Mouse (Mus musculus) MEL (cell line): Measurements from ENCODE around the gene Myzap. TPM values are rescaled to one million over a fixed set of nuclear protein-coding genes. Genes with fewer than 3 reads are reported as not detected.

Experiments
- DNase-seq: peaks from one replicate; pipeline ENCODE4 v3.0.0; 2011; ENCODE audit warnings: low read depth, low spot score
- H3K27ac ChIP-seq: 2 replicates; pipeline ENCODE4 v1.5.1; 2012; ENCODE audit warnings: low read depth, mild to moderate bottlenecking, control low read depth, low read length, moderate library complexity; ENCODE audit not compliant: control insufficient read depth
- H3K27me3 ChIP-seq, 2 experiments: fragments of 150-350 bp in 1 of 2; sonication (generic) in 1 of 2; 2 replicates each; pipeline ENCODE4 v1.6.1; 2012; ENCODE audit warnings: low read length in 2 of 2, mild to moderate bottlenecking in 2 of 2, improper control_type of control experiment in 1 of 2, moderate library complexity in 1 of 2; ENCODE audit not compliant: insufficient read depth in 2 of 2, control insufficient read depth in 1 of 2
- H3K36me3 ChIP-seq, 2 experiments: 2 replicates each; pipeline ENCODE4 v1.6.1; 2012 to 2014; ENCODE audit warnings: low read length in 2 of 2, improper control_type of control experiment in 1 of 2, inconsistent platforms in 1 of 2, mild to moderate bottlenecking in 1 of 2; ENCODE audit not compliant: insufficient read depth in 2 of 2, control insufficient read depth in 1 of 2
- H3K4me1 ChIP-seq, 2 experiments: fragments of 150-350 bp in 1 of 2; sonication (generic) in 1 of 2; 2 replicates each; pipeline ENCODE4 v1.6.1; 2012; ENCODE audit warnings: low read length in 2 of 2, improper control_type of control experiment in 1 of 2, mild to moderate bottlenecking in 1 of 2; ENCODE audit not compliant: insufficient read depth in 2 of 2, control insufficient read depth in 1 of 2
- H3K4me3 ChIP-seq, 2 experiments: fragments of 150-350 bp in 1 of 2; sonication (generic) in 1 of 2; 2 replicates each; pipeline ENCODE4 v1.5.1; 2012; ENCODE audit warnings: low read depth in 2 of 2, low read length in 2 of 2, mild to moderate bottlenecking in 2 of 2, moderate library complexity in 2 of 2, control low read depth in 1 of 2, improper control_type of control experiment in 1 of 2; ENCODE audit not compliant: control insufficient read depth in 1 of 2, insufficient read depth in 1 of 2
- H3K79me2 ChIP-seq: 2 replicates; pipeline ENCODE4 v1.6.1; 2012; ENCODE audit warnings: mild to moderate bottlenecking, low read length, moderate library complexity; ENCODE audit not compliant: control insufficient read depth, poor library complexity, insufficient read depth
- H3K9ac ChIP-seq: 2 replicates; pipeline ENCODE4 v1.6.1; 2012; ENCODE audit warnings: low read depth, mild to moderate bottlenecking, control low read depth, low read length, moderate library complexity; ENCODE audit not compliant: control insufficient read depth, poor library complexity, severe bottlenecking
- H3K9me3 ChIP-seq: fragments of 150-350 bp; sonication (generic); replicated peaks from 2 replicates; pipeline ENCODE4 v1.6.1; 2012; ENCODE audit warnings: mild to moderate bottlenecking, low read length, improper control_type of control experiment, moderate library complexity; ENCODE audit not compliant: insufficient read depth
- CHD1 ChIP-seq: IDR thresholded peaks from 2 replicates; pipeline ENCODE4 v1.6.1; 2012; ENCODE audit warnings: low read depth, mild to moderate bottlenecking, inconsistent platforms, low read length, improper control_type of control experiment
- CTCF ChIP-seq, 3 experiments: IDR thresholded peaks in 2 of 3; conservative IDR thresholded peaks in 1 of 3; 2 replicates each; pipeline ENCODE4 v1.5.1; 2011 to 2012; ENCODE audit warnings: low read length in 3 of 3, low read depth in 2 of 3, mild to moderate bottlenecking in 2 of 3, improper control_type of control experiment in 1 of 3, inconsistent platforms in 1 of 3, mixed read lengths in 1 of 3, moderate library complexity in 1 of 3; ENCODE audit not compliant: control insufficient read depth in 1 of 3, insufficient read depth in 1 of 3, poor library complexity in 1 of 3, severe bottlenecking in 1 of 3
- ELF1 ChIP-seq: IDR thresholded peaks from 2 replicates; pipeline ENCODE4 v1.6.1; 2014; ENCODE audit warnings: low read depth, mild to moderate bottlenecking, inconsistent platforms, low read length, improper control_type of control experiment, moderate library complexity
- EP300 ChIP-seq, 2 experiments: IDR thresholded peaks; 2 replicates each; pipeline ENCODE4 v1.6.1; 2011; ENCODE audit warnings: improper control_type of control experiment in 2 of 2, low read length in 2 of 2, low read depth in 1 of 2, mild to moderate bottlenecking in 1 of 2
- ETS1 ChIP-seq: IDR thresholded peaks from 2 replicates; pipeline ENCODE4 v1.6.1; 2012; ENCODE audit warnings: low read depth, mild to moderate bottlenecking, inconsistent platforms, low read length, improper control_type of control experiment, moderate library complexity
- GATA1 ChIP-seq: IDR thresholded peaks from 2 replicates; pipeline ENCODE4 v1.6.1; 2011; ENCODE audit warnings: low read depth, low read length, improper control_type of control experiment
- HCFC1 ChIP-seq: IDR thresholded peaks from 2 replicates; pipeline ENCODE4 v1.6.1; 2012; ENCODE audit warnings: low read depth, mild to moderate bottlenecking, inconsistent platforms, low read length, improper control_type of control experiment, moderate library complexity
- KAT2A ChIP-seq: conservative IDR thresholded peaks from 2 replicates; pipeline ENCODE4 v1.6.1; 2012; ENCODE audit warnings: low read depth, low read length, improper control_type of control experiment, inconsistent platforms
- MXI1 ChIP-seq: IDR thresholded peaks from 2 replicates; pipeline ENCODE4 v1.6.1; 2011; ENCODE audit warnings: mild to moderate bottlenecking, low read depth, low read length, improper control_type of control experiment
- MYC ChIP-seq: IDR thresholded peaks from 2 replicates; pipeline ENCODE4 v1.6.1; 2011; ENCODE audit warnings: low read depth, mild to moderate bottlenecking, low read length, improper control_type of control experiment, moderate library complexity
- POLR2AphosphoS5 ChIP-seq: IDR thresholded peaks from 2 replicates; pipeline ENCODE4 v1.6.1; 2012; ENCODE audit warnings: low read depth, borderline replicate concordance, mild to moderate bottlenecking, inconsistent platforms, low read length, moderate library complexity, mixed read lengths
- RAD21 ChIP-seq: IDR thresholded peaks from 2 replicates; pipeline ENCODE4 v1.6.1; 2011; ENCODE audit warnings: mild to moderate bottlenecking, low read depth, low read length, improper control_type of control experiment
- RCOR1 ChIP-seq: IDR thresholded peaks from 2 replicates; pipeline ENCODE4 v1.6.1; 2012; ENCODE audit warnings: low read depth, mild to moderate bottlenecking, inconsistent platforms, low read length, improper control_type of control experiment
- SMC3 ChIP-seq: IDR thresholded peaks from 2 replicates; pipeline ENCODE4 v1.6.1; 2011; ENCODE audit warnings: low read depth, low read length, improper control_type of control experiment
- TAL1 ChIP-seq: IDR thresholded peaks from 2 replicates; pipeline ENCODE4 v1.6.1; 2012; ENCODE audit warnings: mild to moderate bottlenecking, inconsistent platforms, low read length, moderate library complexity, mixed read lengths
- USF2 ChIP-seq, 2 experiments: IDR thresholded peaks; 2 replicates each; pipeline ENCODE4 v1.6.1; 2011 to 2012; ENCODE audit warnings: improper control_type of control experiment in 2 of 2, low read length in 2 of 2, borderline replicate concordance in 1 of 2, inconsistent platforms in 1 of 2, low read depth in 1 of 2, mild to moderate bottlenecking in 1 of 2; ENCODE audit not compliant: insufficient read depth in 1 of 2
- polyA plus RNA-seq, 2 experiments: library from polyadenylated mRNA; stranded (reverse) in 1 of 2; unstranded in 1 of 2; fragments of >175 nt in 1 of 2; fragments of >200 nt in 1 of 2; gene quantifications; 2 replicates each; pipeline versions ENCODE4 v1.2.1 to v1.2.4; 2012; ENCODE audit warnings: low replicate concordance in 2 of 2, low read depth in 1 of 2; ENCODE audit not compliant: insufficient read length in 2 of 2, insufficient read depth in 1 of 2, missing spikeins in 1 of 2
- total RNA-seq: library from RNA; depleted of rRNA; stranded (reverse); fragments of 300-350 nt; gene quantifications from 2 replicates; pipeline ENCODE4 v1.2.3, GENCODE M21; 2012; rRNA removed

The Myzap gene
- total RNA-seq (not detected in 2 replicates), polyA plus RNA-seq (under 1 TPM in 1 of 2 experiments, not detected in 1; 0.06 TPM)

DNA sequence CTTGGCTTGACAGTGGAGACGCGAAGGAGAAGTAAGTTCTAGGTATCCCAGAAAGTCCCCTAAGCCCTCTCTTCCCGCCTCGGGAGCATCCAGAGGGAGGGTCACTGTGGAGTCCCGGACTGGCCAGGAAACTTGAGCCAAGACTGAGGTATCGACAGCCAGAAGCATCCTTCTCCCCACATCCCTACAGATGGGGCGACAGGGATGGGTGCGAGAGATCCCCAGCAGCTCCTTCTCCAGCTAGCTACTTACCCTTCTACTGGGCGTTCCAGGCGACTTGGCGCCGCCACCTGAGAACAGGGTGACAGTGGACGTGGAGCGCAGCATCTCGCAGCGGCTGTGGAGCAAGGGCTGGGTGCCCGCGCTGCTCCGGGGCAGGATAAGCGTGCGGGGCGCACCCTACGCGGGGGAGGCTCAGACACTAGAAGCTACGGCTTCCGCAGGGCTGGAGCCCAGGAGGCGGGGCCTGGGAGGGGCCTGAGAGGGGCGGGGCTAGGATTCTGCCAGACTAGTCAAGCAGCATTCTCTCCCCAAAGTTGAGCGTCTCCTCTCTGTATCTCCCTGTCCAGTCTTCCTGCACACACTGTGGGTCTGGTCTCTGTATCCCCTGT lies at the start of gene Myzap:
Gene Myzap (minus strand): TSS at position 423 of the 611 bp plus-strand sequence.
- Histone ChIP-seq H3K27me3 (peaks cover 2 to 3% of the 10 kb centered on the region in 2 experiments; a peak in 2 of 4 replicates), H3K9me3 (no peaks in the 10 kb centered on the region), H3K36me3 (no peaks in the 10 kb centered on the region), H3K9ac (no peak within 1 kb of the TSS), H3K79me2 (no peaks in the 10 kb centered on the region), H3K4me1 (peaks cover under 1 to 11% of the 10 kb centered on the region in 2 experiments; a peak in 3 of 4 replicates), H3K4me3 (peak within 1 kb of the TSS; percentile 30 to 41; a peak in 3 of 4 replicates), H3K27ac (no peak within 1 kb of the TSS)
- DNase-seq = peak; percentile 82
- TF ChIP-seq GATA1 (no peak), KAT2A (no peak)

DNA sequence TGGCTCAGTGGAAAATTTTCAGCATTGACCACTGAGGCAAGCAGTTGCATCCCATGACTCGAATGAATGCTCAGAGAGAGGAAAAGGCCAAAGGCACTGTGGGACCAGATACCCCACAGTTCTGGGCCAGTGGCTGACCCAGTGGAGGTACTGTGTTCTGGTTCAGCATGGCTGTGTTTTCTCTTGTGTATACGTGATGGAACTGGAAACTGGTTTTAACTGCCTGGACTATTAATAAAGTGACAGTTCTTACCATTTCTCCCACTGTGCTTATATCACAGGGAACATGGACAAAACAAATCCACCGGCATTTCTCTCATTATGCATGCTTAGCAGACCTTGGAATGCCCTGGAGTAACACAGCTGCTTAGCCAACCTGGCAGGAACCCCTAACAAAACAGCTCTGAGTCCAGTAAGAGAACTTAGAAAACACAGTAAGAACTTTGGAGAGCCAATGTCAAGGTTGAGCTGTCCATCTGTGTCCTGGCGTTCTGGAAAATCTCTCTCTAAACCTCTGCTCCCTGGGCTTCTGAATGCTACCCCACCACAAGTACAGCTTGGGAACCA lies 48.3 kb upstream of the Myzap start:
- H3K4me3 ChIP-seq = no peak overlapping the region
- no peaks in the 10 kb centered on the region for H3K4me1 ChIP-seq
- H3K36me3 ChIP-seq = no peaks in the 10 kb centered on the region
- DNase-seq = no peak
- H3K27ac ChIP-seq = no peak overlapping the region
- no peak overlapping the region for H3K9ac ChIP-seq
- TF ChIP-seq MXI1 (no peak), USF2 (IDR thresholded peaks at IDR 0.05; ENCODE audit: borderline replicate concordance in 1 of 2, insufficient read depth in 1 of 2, low read depth in 1 of 2, low read length in 2 of 2) (no peak), TAL1 (no peak), HCFC1 (no peak), CTCF (IDR thresholded peaks at IDR 0.05 in 2 of 3, conservative IDR thresholded peaks at IDR 0.05 in 1 of 3; ENCODE audit: control insufficient read depth in 1 of 3, insufficient read depth in 1 of 3, low read depth in 2 of 3, low read length in 3 of 3, poor library complexity in 1 of 3, severe bottlenecking in 1 of 3) (no peak), CHD1 (no peak), GATA1 (no peak), RCOR1 (no peak), RAD21 (no peak), EP300 (IDR thresholded peaks at IDR 0.05; ENCODE audit: low read depth in 1 of 2, low read length in 2 of 2) (no peak), KAT2A (no peak), ETS1 (no peak), SMC3 (no peak), ELF1 (no peak), MYC (no peak), POLR2AphosphoS5 (no peak)
- H3K9me3 ChIP-seq = no peaks in the 10 kb centered on the region
- H3K79me2 ChIP-seq = no peaks in the 10 kb centered on the region
- H3K27me3 ChIP-seq = peaks cover 2% of the 10 kb centered on the region in 2 experiments; a peak in 3 of 4 replicates
